Mouse (Mus musculus) mammary gland, adult 2 months (tissue): ENCODE measurements around the gene Magel2. TPM values are rescaled to one million over a fixed set of nuclear protein-coding genes. Genes with fewer than 3 reads are reported as not detected.

Source experiments
- polyA plus RNA-seq: library from polyadenylated mRNA; depleted of rRNA; stranded (reverse); fragments of >200 nt; gene quantifications from 2 replicates; pipeline ENCODE4 v1.2.3, GENCODE M21; 2012; ENCODE audit warnings: low replicate concordance; rRNA removed

The Magel2 gene
- 0.06 TPM in 1 of 2 replicates, not detected in the other for polyA plus RNA-seq

GRCm38 (mm10) chr7:62376510-62377304 lies at the start of gene Magel2:
Gene Magel2, plus strand, starts transcription at chr7:62377010.

DNA sequence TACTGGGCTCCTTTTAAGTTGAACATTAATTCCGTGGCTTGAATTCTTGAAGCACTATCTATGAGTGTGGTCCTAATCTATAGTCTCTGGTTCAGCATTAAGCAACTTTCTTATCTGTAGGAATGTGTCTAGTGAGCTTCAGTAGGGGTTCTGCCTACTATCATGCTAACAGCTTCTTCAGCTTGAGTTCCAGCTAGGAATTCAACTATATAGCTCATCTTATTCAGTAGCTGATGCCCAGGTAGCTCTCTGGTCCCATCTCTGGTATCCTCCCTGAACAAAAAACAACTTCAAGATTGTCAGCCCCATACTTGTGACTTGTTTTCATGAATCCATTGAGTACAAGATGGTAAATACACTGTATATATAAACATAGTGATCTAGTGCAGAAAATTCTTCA lies 30.5 kb upstream of the Magel2 start, which contains the start of gene Ndn:
Gene Ndn, plus strand, starts transcription at position 301 of the 400 bp plus-strand sequence.

DNA sequence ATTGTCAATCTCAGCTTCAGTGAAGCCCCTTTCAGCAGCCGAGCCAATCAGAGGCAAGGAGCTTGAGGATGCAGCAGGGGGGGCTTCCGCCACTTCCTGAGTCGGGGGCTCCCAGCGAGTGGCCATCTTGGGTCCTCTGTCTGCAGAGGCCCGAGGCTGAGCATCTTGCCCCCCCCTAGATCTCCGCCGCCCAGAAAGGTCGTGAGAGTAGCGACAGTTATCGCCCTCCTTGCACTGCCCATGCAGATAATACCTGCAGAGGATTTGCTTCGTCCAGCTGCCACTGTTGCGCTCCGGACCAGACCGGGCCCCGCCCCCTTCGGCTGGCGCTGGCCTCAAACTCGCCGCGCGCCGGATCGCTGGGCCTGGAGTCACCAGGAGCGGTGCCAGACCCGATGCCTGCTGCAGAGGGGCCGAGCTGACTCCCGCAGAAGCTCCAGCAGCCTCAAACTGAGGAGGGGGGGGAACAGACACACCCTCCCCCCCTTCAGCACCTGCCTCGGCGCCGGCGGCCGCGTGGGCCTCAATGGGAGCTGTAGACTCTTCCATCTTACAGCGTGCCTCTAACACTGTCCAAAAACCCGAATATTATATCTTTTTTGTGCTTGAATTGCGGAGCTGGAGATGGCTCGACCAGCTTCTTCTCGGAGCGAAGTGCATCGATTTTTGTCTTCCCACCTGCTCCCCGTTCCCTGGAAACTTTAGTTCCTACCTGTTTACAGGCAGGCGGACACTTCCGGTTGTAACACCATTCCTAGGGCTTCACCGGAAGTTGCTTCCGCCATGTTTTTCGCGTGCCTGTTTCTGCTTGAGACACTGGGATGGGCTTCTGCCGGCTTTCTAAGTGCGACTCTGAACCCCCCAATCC lies 42.9 kb downstream of the Magel2 start, which contains the start of gene Mkrn3:
Gene Mkrn3, minus strand, starts transcription at position 647 of the 868 bp plus-strand sequence.

Other genes with a start within 250 kb of the Magel2 start
- 14.8 and 21.5 TPM in 2 replicates for gene Ndn, start 30.4 kb upstream of the Magel2 start, polyA plus RNA-seq
- 0.91 and 1.2 TPM in 2 replicates for gene Mkrn3, start 43.1 kb downstream of the Magel2 start, polyA plus RNA-seq
- gene Peg12, start 87.5 kb downstream of the Magel2 start, polyA plus RNA-seq = 0.50 and 2.0 TPM in 2 replicates